Mouse (Mus musculus) effector memory CD4-positive, alpha-beta T cell, adult 5 months (primary cell): ENCODE data around the gene Pcsk6. TPM values are rescaled to one million over a fixed set of nuclear protein-coding genes. Genes with fewer than 3 reads are reported as not detected.

Experiments used
- polyA plus RNA-seq: library from polyadenylated mRNA; unstranded; fragments of 100-300 nt; shearing (Covaris generic); gene quantifications from one replicate; pipeline ENCODE4 v1.2.1, GENCODE M21; 2017

Pcsk6 gene
- polyA plus RNA-seq, result not detected

DNA sequence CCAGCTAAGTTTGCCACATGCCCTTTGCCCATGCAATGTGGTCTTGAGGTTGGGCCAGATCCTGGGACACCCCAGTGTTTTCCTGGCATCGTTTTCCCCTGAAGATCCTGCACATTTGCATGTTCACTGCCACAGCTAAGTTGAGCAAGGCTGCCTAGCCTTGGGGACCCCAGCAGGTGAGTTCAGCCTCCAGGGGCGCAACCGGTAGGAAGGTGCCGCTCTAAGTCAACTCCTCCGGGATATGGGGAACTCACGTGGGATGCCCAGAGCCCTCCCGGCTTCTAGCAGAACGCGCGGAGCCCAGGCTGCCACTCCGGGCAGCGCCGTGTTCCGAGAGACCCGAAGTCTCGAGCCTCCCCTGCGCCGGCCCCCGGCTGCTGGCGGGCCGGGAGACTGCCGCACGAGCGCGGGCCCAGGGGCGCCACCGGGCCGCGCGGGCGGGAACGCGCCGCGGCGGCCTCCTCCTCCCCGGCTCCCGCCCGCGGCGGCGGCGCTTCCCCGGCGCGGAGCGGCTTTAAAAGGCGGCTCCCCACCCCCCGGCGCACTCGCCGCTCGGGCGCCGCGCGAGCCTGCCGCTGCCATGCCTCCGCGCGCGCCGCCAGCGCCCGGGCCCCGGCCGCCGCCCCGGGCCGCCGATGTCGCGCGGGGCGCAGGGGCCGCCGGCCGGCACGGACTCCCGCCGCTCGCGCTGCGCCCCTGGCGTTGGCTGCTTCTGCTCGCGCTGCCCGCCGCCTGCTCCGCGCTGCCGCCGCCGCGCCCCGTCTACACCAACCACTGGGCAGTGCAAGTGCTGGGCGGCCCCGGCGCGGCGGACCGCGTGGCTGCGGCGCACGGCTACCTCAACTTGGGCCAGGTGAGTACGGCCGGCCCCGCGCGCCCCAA is at the start of gene Pcsk6:
Gene Pcsk6, plus strand, starts transcription at position 144 of the 882 bp plus-strand sequence.

GRCm38 (mm10) chr7:66043552-66044459 is 182.3 kb downstream of the Pcsk6 start, which contains the start of gene Gm45213:
Gm45213 (plus strand) TSS chr7:66043602.

GRCm38 (mm10) chr7:66058703-66059102 is 197.2 kb downstream of the Pcsk6 start, which contains the start of gene Snrpa1:
Snrpa1 (plus strand) TSS chr7:66059003.

GRCm38 (mm10) chr7:66079364-66080230 is 218.1 kb downstream of the Pcsk6 start, which contains the start of gene Selenos:
Selenos (plus strand) TSS chr7:66079649.

Other genes with a start within 250 kb of the Pcsk6 start
- 4.4 TPM for gene Tarsl2, start 216.8 kb upstream of the Pcsk6 start, polyA plus RNA-seq
- gene Tm2d3, start 170.6 kb upstream of the Pcsk6 start, polyA plus RNA-seq, result 33.3 TPM
- not detected for gene Gm45213, start 181.9 kb downstream of the Pcsk6 start, polyA plus RNA-seq
- gene Snrpa1, start 197.3 kb downstream of the Pcsk6 start, polyA plus RNA-seq, result 96.4 TPM
- gene Selenos, start 217.9 kb downstream of the Pcsk6 start, polyA plus RNA-seq, result 116 TPM
- 18.3 TPM for gene Chsy1, start 247.8 kb downstream of the Pcsk6 start, polyA plus RNA-seq